Mouse (Mus musculus): Measurements from ENCODE around the gene B4gat1.

- no peak for TF ChIP-seq POLR2A (IDR thresholded peaks at IDR 0.05; ENCODE audit: borderline replicate concordance, extremely low read depth, low read depth, low read length)
- TF ChIP-seq CTCF (IDR thresholded peaks at IDR 0.05; ENCODE audit: insufficient read depth, low read length) = no peak
Observed at GRCm38 (mm10) chr19:5045531-5045930, 6.9 kb downstream of the B4gat1 start.

Measured in lung, adult 2 months (tissue).